Mouse (Mus musculus) brain, embryonic 14.5 days (tissue): Measurements from ENCODE around the gene Syf2. TPM values are rescaled to one million over a fixed set of nuclear protein-coding genes. Genes with fewer than 3 reads are reported as not detected.

Experiments
- DNase-seq: peaks from one replicate; pipeline ENCODE4 v3.0.0-alpha.2; 2011; ENCODE audit warnings: low read depth
- CTCF ChIP-seq: fragments of 200-500 bp; IDR thresholded peaks from 2 replicates; pipeline ENCODE4 v1.5.1; 2012; ENCODE audit warnings: inconsistent platforms, mild to moderate bottlenecking, moderate library complexity, borderline replicate concordance; ENCODE audit not compliant: insufficient read depth, insufficient read length; ENCODE audit errors: extremely low read depth
- POLR2A ChIP-seq: fragments of 200-500 bp; IDR thresholded peaks from 2 replicates; pipeline ENCODE4 v1.6.1; 2012; ENCODE audit warnings: mild to moderate bottlenecking, inconsistent platforms, borderline replicate concordance; ENCODE audit not compliant: poor library complexity, insufficient read depth, insufficient read length, severe bottlenecking; ENCODE audit errors: extremely low read depth
- polyA plus RNA-seq: library from polyadenylated mRNA; depleted of rRNA; stranded (reverse); fragments of >200 nt; gene quantifications from 2 replicates; pipeline ENCODE4 v1.2.3, GENCODE M21; 2012

The Syf2 gene
- polyA plus RNA-seq, 1 experiment = 50.4 TPM

DNA sequence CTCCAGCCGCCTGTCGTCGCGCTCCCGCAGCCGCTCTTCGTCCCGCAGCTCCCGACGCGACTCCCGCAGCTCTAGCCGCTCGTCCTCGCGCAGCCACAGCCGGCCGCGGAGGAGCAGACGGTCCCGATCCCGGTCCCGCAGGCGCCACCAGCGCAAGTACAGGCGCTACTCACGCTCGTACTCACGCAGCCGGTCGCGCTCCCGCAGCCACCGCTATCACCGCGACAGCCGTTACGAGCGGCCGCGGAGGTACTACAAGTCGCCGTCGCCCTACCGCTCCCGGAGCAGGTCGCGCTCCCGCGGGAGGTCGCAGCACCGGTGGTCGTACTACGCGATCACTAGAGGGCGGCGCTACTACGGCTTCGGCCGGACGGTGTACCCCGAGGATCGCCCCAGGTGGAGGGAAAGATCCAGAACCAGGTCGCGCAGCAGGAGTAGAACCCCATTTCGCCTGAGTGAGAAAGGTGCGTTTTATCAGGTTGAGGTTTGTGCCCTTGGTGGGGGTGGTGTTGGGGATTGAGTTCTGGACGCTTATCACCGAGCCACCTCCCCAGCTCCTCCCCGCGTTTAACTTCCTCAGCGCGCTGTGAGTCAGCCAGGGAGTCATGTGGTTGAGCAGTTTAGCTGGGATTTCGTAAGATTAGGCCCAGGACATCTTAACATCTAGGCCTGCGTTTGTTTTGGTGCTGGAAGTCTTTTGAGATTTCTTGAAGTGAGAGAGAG is 6.5 kb upstream of the Syf2 start:
- no peak for TF ChIP-seq POLR2A
- no peak for TF ChIP-seq CTCF
- DNase-seq = peak; percentile 47

DNA sequence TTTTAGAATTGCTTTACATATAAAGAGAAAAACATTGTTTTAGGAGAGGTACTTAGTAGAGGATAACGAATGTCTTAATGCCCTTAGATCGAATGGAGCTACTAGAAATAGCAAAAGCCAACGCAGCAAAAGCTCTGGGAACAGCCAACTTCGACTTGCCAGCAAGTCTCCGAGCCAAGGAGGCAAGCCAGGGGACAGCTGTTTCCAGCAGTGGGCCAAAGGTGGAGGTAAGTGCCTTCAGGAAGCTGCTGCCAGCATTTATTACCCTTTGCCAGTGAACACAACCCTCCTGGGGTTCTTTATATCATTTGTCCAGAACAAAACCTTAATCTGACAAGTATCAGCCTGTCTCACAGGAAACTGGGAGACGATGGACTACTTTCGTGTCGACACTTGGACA is 5.5 kb upstream of the Syf2 start:
- no peak for DNase-seq
- no peak for TF ChIP-seq POLR2A
- no peak for TF ChIP-seq CTCF

DNA sequence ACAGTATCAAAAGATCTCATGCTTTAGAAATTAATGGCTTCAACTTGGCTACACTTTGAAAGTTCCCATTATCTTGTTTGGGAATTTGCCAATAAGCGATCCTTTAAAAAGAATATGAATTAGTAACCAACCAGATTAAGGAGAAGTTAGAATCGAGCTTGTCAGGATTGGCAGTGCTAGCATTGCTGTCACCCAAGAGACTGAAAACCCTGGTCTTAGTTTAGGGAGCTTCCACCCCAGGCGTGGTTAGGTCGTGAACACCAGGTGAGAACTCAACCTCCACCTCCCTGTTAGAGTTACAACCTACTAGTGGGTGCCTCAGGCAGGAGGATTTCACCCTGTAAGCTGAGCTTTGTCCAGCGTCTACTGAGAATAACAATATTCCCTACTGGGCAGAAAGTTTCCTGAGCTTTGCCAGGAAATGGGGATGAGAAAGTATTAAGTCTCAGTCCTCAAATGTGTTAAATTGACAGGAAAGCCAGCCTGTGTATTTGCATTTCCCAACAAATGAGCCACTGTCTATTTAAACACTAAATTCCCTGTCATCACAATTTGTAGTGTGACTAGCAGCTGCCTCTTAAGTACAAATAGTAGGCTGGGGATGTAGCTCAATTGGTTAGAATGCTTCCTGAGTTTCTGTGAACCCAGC is 2.8 kb upstream of the Syf2 start:
- no peak for TF ChIP-seq CTCF
- no peak for TF ChIP-seq POLR2A
- DNase-seq = no peak

DNA sequence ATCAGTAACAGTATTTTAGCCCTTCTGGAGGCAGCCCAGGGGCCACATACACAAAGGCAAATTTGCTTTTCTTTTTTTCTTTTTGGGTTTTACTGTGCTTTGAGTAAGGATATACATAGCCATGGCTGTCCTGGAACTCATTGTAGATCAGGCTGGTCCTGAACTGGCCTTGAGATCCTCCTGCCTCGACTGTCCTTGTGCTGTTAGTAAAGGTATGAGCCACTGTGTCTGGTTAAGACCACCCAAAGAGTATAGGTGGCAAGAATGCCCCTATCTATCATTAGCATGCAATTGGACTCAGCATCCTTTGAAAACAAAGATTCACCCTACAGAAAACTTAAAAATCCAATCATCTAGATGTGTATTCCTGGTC is 2.2 kb upstream of the Syf2 start:
- no peak for DNase-seq
- TF ChIP-seq CTCF (no peak), POLR2A (no peak)

DNA sequence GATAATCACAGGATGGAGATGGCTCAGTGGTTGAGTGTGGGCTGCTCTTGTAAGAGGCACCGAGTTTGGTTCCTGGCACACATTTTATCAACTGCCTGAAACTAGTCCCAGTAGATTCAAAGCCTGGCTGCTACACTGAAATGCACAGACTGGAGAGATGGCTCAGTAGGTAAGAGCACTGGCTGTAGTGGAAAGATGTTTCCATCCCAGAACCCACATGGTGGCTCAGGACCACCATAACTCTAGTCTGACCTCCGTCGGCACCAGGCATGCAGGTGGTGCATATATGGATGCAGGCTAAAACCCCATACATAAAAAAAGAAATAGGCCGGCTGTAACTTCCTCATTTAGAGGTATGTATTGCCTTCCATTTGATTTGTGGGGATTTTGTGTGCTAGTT is 1.2 kb upstream of the Syf2 start:
- TF ChIP-seq POLR2A (no peak), CTCF (no peak)
- no peak for DNase-seq

DNA sequence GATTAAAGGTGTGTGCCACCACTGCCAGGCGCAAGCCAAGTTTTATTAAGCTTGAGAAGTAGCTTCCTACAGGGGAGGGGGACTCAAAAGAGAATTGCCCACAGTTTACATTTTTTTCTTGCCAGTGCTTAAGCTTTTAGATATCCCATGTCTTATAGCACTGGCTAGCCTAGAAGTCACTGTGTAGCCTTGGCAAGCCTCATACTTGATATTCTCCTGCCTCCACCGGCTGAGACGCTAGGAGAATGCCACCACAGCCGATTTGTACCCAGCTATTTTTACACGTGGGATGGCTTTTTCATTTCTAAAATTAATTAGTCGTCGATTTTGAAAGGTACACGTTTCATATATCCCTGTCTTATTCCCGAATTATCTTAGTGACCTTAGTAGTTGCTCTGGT is 508 bp upstream of the Syf2 start:
- no peak for DNase-seq
- no peak for TF ChIP-seq CTCF
- TF ChIP-seq POLR2A = no peak

DNA sequence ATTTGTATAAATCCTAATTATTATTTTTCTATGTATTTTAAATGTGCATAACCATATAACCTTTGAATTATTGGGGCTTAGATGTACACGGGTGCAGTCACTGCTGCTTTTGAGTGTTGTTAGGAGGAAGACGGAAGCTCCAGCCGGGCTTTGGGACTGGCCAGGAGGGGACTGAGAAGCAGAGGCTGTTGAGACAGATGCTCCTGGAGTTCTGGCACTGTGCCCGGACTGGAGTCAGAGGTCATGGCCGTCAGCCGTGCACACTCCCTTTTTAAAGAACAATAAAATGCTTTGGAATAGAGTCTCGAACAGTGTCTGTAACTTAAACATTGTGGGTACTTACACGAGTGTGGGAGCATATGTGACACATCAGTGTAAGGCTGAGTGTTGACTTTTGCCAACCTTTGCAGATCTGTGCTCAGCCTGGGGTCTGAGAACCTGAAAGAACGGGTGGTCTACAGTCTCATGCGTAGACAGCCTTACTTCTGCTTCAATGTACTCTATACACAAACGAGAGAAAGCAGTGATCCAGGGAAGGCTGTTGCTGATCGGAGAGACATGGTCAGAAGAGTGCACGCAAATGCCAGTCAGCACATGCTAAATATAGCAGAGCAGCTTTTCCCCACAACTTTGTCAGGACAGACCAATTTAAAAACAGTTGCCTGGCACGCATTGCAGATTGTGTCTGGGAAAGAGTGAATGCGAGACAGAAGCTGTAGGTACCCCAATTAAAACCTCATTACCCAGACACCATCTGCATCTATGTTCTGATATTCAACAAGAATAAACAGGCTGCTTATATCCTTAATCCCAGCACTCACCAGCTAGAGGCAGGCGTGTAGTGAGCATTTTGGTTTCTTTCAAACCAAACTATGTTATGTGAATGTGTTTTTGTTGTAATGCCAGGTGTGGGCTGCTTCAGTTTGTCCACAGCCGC is 6.8 kb downstream of the Syf2 start:
- no peak for TF ChIP-seq POLR2A
- no peak for TF ChIP-seq CTCF
- peak; percentile 82 for DNase-seq

DNA sequence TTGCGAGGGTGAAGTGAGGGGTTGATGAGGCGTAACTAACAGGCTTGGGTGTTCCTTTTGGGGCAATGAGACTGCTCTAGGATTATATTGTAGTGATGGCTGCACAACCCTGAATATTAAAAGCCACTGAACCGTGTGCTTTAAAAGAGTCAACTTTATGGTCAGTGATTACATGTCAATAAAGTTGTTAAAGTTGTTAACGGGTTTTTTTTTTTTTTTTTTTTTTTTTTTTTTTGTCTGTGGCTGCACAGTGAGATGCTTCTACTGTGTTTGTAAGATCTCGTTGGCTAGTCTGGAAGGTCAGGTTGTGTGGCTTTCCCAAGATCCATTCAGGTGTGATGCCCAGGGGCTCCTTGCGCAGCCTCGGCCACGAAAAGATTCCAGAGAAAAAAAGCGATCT is 9.2 kb downstream of the Syf2 start:
- TF ChIP-seq CTCF (no peak), POLR2A (no peak)
- DNase-seq = no peak

DNA sequence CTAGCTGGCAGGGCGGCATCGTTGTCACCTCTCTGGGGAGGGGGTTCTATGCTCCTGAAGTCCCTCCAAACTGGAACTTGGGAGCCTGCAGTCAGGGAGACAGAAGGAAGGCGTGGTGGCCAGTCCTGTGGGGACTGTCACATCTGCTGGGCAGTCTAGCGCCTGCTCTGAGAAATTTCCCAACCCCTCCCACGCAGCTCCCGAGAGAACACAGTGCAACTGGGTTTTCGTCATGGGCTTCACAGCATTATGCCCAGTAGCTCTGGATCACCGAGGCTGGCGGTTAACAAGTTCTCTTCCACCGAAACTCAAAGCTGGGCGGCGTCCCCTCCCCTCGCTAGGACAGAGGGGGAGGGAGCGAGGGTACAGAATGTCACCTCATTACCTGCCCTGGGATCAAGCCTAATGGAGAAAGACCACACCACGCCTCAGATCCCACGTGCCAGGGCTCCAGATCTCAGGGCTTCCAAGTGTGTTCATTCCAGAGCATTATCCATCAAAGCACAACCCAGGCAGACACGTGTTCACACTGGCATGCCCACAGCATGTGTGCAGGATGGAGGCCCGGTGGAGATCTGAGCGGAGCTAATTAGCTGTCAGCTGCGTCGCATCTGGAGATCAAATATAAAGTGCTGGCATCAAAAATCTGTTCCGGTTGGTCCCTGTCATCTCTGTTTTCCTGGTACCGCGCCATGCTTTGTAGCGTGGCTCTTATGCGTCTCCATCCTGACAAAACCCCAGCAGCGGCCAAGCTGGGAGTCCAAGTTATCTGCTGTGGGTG is 13.2 kb downstream of the Syf2 start:
- peak; percentile 80 for DNase-seq
- no peak for TF ChIP-seq CTCF
- no peak for TF ChIP-seq POLR2A

DNA sequence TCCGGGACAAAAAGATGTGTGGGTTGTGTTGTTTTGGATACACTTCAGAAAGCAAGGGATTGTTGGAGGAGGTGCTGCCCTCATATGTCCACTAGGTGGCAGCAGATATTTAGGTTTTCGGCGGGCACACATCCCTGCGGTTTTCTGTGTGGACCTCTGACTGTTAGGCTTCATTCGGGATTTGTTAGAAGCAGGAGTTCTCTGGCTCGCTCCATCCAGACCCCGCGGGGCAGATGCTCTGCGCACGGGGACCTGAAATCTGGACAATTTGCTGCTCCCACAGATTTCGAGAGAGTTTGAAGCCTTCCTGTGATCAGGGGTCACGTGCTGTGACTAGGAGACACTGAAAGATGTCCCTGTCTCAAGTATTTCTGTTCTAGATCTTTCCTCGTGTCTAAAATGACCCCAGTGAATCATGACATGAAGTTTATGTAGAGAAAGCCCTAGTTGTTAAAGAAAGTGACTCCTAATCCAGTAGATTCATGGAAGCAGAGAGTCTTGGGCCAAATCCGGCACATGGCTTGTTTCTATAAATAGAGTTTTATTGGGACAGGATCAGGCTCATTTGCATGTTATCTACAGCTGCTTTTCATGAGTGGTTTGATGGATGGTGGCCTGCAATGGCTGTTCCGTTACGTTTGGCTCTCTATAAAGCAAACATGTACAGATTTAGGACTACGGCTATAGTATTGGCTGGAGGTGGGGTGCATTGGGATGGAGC is 15.5 kb downstream of the Syf2 start:
- TF ChIP-seq POLR2A (no peak), CTCF (peak; percentile 94)

More for the DNA sequence above, 15.5 kb downstream of the Syf2 start:
- DNase-seq = peak; percentile 89
